Mouse (Mus musculus) T-cell, adult 66 days (primary cell): ENCODE measurements around the gene Myh15. TPM values are rescaled to one million over a fixed set of nuclear protein-coding genes. Genes with fewer than 3 reads are reported as not detected.

Experiments
- total RNA-seq, 2 experiments: library from RNA; stranded (reverse); gene quantifications; 3 replicates in 1 of 2; 4 replicates in 1 of 2; pipeline ENCODE4 v1.2.4; 2023

Myh15 gene
- total RNA-seq, result under 1 TPM in 1 of 2 experiments, not detected in 1; 0.09 TPM

GRCm38 (mm10) chr16:49057186-49057585 is at the start of gene Myh15:
Myh15 (plus strand) TSS chr16:49057486.

Other genes starting within 250 kb of the Myh15 start
- gene Retnlb, start 240.6 kb upstream of the Myh15 start, total RNA-seq, result not detected
- gene Retnla, start 214.9 kb upstream of the Myh15 start, total RNA-seq, result not detected
- 1 to 10 TPM; 2.1 to 2.5 TPM for gene Retnlg, start 184.9 kb upstream of the Myh15 start, total RNA-seq
- gene Dzip3, start 63.3 kb upstream of the Myh15 start, total RNA-seq, result 10 to 100 TPM in 1 of 2 experiments, 1 to 10 TPM in 1; 8.8 to 14.9 TPM
- gene Cip2a, start 63.3 kb upstream of the Myh15 start, total RNA-seq, result 10 to 100 TPM in 1 of 2 experiments, 1 to 10 TPM in 1; 7.2 to 11.7 TPM